Mouse (Mus musculus) liver, embryonic 13.5 days (tissue): ENCODE measurements around the gene Amd1. TPM values are rescaled to one million over a fixed set of nuclear protein-coding genes. Genes with fewer than 3 reads are reported as not detected.
"Not testable (repeated sequence)": the region's sequence is repeated elsewhere in the genome, so short reads cannot be mapped to it uniquely, and the experiment has no call there.

Experiments used
- ATAC-seq: fragments of 200-750 bp; cut with Nextera tagmentation; 2 replicates; pipeline ENCODE4 v1.8.0; 2017; ENCODE audit warnings: low read depth, mild to moderate bottlenecking, moderate number of reproducible peaks, moderate library complexity
- DNase-seq: peaks from one replicate; pipeline ENCODE4 v3.0.0; 2022
- H3K27ac ChIP-seq: fragments of 300-500 bp; sonication (generic); 2 replicates; pipeline ENCODE4 v1.5.1; 2015; ENCODE audit warnings: moderate library complexity, mild to moderate bottlenecking, inconsistent platforms
- H3K27me3 ChIP-seq: fragments of 300-500 bp; sonication (generic); 2 replicates; pipeline ENCODE4 v1.6.1; 2015; ENCODE audit warnings: mild to moderate bottlenecking, inconsistent platforms
- H3K36me3 ChIP-seq: fragments of 300-500 bp; sonication (generic); 2 replicates; pipeline ENCODE4 v1.6.1; 2015; ENCODE audit warnings: mild to moderate bottlenecking, inconsistent platforms
- H3K4me1 ChIP-seq: fragments of 300-500 bp; sonication (generic); replicated peaks from 2 replicates; pipeline ENCODE4 v1.6.1; 2015; ENCODE audit warnings: inconsistent platforms
- H3K4me2 ChIP-seq: fragments of 300-500 bp; sonication (generic); 2 replicates; pipeline ENCODE4 v1.6.1; 2015; ENCODE audit warnings: inconsistent platforms, mild to moderate bottlenecking, moderate library complexity
- H3K4me3 ChIP-seq: fragments of 300-500 bp; sonication (generic); replicated peaks from 2 replicates; pipeline ENCODE4 v1.5.1; 2015; ENCODE audit warnings: mild to moderate bottlenecking, inconsistent platforms
- H3K9ac ChIP-seq: fragments of 300-500 bp; sonication (generic); 2 replicates; pipeline ENCODE4 v1.6.1; 2015; ENCODE audit warnings: mild to moderate bottlenecking, inconsistent platforms
- H3K9me3 ChIP-seq: fragments of 300-500 bp; sonication (generic); replicated peaks from 2 replicates; pipeline ENCODE4 v1.6.1; 2016; ENCODE audit warnings: inconsistent platforms
- WGBS: fragments of 180-500 bp; shearing (Covaris S2); methylation state at CpG from one replicate; pipeline ENCODE4 v1.1.7; 2015; ENCODE audit not compliant: insufficient replicate concordance; 5-methylcytosine and 5-hydroxymethylcytosine counted together
- polyA plus RNA-seq: library from polyadenylated mRNA; unstranded; fragments of >200 nt; fragmentation: Nextera tagmentation; extraction: Ambion mirVana; gene quantifications from 2 replicates; pipeline ENCODE4 v1.2.1, GENCODE M21; 2015

The Amd1 gene
- polyA plus RNA-seq, 1 experiment from 2014 or later, result 58.0 TPM

DNA sequence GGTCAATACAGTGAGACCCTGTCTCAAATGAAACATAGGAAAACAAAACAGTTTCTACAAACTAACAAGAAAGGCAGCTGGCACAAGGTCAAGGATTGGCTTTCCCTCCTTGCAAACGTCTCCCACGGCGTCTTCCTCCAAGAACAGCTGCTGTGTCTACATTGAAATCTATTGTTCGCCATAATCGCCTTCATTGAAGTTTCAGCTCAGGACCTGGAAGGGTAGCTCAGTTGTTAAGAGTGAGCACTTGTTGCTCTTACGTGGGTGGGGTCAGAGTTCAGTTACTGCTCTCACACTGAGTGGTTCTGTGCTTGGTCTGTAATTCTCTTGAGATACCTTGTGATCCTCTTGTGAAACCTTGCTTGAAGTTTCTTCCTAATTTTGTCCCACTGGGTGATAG lies 30.9 kb upstream of the Amd1 start:
- no peak overlapping the region for H3K9ac ChIP-seq
- H3K27ac ChIP-seq, result no peak overlapping the region
- no peak overlapping the region for H3K4me2 ChIP-seq
- no peaks in the 10 kb centered on the region for H3K9me3 ChIP-seq
- no peak overlapping the region for H3K4me3 ChIP-seq
- ATAC-seq, result no peak
- peaks cover 15% of the 10 kb centered on the region for H3K4me1 ChIP-seq
- no peak for DNase-seq
- no peaks in the 10 kb centered on the region for H3K27me3 ChIP-seq
- H3K36me3 ChIP-seq, result no peaks in the 10 kb centered on the region
- WGBS, result 80% methylated on average over 6 of the region's 6 CpGs

DNA sequence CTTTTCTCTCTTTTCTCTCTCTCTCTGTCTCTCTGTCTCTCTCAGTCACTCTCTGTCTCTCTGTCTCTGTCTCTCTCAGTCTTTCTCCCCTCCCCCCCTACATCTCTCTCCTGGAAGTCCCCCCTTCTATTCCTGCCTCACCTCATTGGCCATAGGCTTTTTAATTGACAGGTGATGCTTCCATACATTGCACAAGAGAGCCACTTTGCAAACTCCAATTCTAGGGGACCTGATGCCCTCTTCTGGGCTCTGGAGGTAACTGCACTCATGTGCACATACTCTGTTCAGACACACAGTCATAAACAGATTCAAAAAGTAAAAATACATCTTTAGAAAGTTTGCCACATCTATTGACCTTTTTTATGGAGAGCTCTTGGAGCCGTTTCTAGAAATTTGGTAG lies 28.3 kb upstream of the Amd1 start:
- Histone ChIP-seq H3K4me2 (no peak overlapping the region), H3K4me1 (peaks cover 34% of the 10 kb centered on the region), H3K9me3 (no peaks in the 10 kb centered on the region), H3K4me3 (no peak overlapping the region), H3K27ac (no peak overlapping the region), H3K9ac (no peak overlapping the region), H3K27me3 (no peaks in the 10 kb centered on the region), H3K36me3 (no peaks in the 10 kb centered on the region)
- DNase-seq (no peak), ATAC-seq (no peak)
- WGBS, result 76% methylated on average over 1 of the region's 1 CpGs

DNA sequence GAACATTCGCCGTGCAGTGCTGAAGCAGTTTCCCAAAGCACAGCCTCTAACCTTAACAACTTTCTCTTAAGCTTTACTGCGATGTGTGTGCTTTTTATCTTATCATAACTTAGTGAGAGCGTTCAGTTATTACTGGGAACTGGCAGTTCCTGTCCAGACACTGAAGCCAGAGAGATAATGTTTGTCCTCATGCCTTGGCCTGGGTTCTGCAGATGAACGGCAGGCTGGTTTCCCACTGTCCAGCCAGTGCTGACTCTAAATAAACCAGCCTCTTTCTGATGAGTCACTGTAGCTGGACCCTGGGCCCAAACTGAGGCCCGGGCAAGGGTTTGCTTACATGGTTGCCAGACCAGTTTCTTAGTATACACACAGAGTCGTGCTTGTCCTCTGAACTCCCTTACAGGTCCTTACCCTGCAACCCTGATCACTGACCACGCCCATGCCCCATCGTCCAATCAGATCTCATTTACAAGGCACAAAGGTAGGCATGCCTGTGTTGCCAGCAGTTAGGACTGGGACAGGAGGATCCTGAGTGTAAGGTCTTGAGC lies 26.1 kb upstream of the Amd1 start:
- Histone ChIP-seq H3K4me3 (peak overlapping the region; percentile 5), H3K9ac (peak overlapping the region; percentile 22), H3K27me3 (no peaks in the 10 kb centered on the region), H3K36me3 (no peaks in the 10 kb centered on the region), H3K27ac (peak overlapping the region; percentile 94), H3K9me3 (no peaks in the 10 kb centered on the region), H3K4me2 (peak overlapping the region; percentile 49), H3K4me1 (peaks cover 34% of the 10 kb centered on the region)
- peak; percentile 81 for DNase-seq
- 14% methylated on average over 9 of the region's 9 CpGs for WGBS
- peak; percentile 95 for ATAC-seq

DNA sequence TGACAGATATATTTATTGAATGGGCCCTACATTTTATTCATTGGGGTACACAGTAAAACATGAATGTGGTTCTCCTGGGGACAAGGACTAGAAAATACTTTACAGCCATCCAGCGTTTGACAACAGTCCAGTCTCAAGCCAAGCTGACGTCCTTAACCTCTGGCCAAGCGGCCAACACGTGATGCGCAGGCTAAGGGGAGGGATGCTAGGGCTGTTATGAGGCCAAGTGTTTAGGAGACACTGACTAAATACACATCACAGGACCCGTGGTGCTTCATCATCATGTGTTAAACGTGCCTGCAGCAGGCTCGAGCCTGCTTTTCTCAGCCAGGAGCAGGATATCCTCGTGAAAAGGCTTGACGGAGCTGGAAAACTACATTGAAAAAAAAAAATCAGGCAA lies 18.3 kb upstream of the Amd1 start:
- Histone ChIP-seq H3K36me3 (no peaks in the 10 kb centered on the region), H3K9ac (no peak overlapping the region), H3K27me3 (no peaks in the 10 kb centered on the region), H3K4me1 (peaks cover 3% of the 10 kb centered on the region; the same call in 1 of the 2 replicates), H3K4me3 (no peak overlapping the region), H3K4me2 (no peak overlapping the region), H3K27ac (no peak overlapping the region), H3K9me3 (no peaks in the 10 kb centered on the region)
- ATAC-seq, result no peak
- DNase-seq, result no peak
- WGBS, result 81% methylated on average over 10 of the region's 10 CpGs

DNA sequence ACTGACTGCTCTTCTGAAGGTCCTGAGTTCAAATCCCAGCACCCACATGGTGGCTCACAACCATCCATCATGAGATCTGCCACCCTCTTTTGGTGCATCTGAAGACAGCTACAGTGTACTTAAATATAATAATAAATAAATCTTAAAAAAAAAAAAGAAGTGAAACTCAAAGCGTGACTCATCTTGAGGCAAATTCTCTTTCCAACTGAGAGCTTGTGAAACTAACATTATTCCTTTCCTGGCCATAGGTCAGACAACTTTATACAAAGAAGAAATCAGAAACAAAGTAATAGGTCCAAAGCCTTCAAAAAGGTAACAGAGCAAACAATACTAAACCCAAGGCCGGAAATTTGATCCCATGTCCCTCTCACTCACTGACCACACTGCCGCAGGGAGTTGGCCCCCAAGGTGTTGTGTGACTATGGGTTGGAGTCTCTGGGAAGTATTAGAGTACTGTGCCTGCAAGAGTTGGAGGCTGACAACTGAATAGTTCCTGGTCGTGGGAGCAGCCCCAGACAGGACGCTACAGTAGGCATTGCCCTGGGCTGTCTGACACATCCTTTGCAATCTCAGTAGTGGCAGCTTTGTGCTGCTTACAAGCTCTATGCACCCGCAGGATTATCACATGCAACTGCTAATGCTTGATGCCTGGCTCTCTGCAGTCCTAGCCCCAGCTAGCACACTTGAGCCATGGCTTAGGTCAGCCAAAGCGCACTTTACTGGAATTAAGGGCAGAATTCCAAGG lies 15.0 kb upstream of the Amd1 start:
- H3K9ac ChIP-seq, result no peak overlapping the region
- WGBS, result 59% methylated on average over 7 of the region's 7 CpGs

GRCm38 (mm10) chr10:40312781-40313180 lies 10.8 kb upstream of the Amd1 start:
- Histone ChIP-seq H3K9ac (no peak overlapping the region), H3K27me3 (no peaks in the 10 kb centered on the region), H3K9me3 (no peaks in the 10 kb centered on the region), H3K4me3 (no peak overlapping the region), H3K4me2 (no peak overlapping the region), H3K4me1 (peaks cover 20% of the 10 kb centered on the region), H3K27ac (no peak overlapping the region), H3K36me3 (no peaks in the 10 kb centered on the region)
- DNase-seq, result no peak
- 74% methylated on average over 4 of the region's 4 CpGs for whole genome bisulfite sequencing
- no peak for ATAC-seq

More for the DNA sequence above, 15.0 kb upstream of the Amd1 start:
- DNase-seq, result no peak
- Histone ChIP-seq H3K27me3 (no peaks in the 10 kb centered on the region), H3K4me2 (no peak overlapping the region), H3K4me1 (peaks cover 3% of the 10 kb centered on the region; the same call in 1 of the 2 replicates), H3K4me3 (no peak overlapping the region), H3K36me3 (no peaks in the 10 kb centered on the region), H3K9me3 (no peaks in the 10 kb centered on the region), H3K27ac (no peak overlapping the region)
- no peak for ATAC-seq

DNA sequence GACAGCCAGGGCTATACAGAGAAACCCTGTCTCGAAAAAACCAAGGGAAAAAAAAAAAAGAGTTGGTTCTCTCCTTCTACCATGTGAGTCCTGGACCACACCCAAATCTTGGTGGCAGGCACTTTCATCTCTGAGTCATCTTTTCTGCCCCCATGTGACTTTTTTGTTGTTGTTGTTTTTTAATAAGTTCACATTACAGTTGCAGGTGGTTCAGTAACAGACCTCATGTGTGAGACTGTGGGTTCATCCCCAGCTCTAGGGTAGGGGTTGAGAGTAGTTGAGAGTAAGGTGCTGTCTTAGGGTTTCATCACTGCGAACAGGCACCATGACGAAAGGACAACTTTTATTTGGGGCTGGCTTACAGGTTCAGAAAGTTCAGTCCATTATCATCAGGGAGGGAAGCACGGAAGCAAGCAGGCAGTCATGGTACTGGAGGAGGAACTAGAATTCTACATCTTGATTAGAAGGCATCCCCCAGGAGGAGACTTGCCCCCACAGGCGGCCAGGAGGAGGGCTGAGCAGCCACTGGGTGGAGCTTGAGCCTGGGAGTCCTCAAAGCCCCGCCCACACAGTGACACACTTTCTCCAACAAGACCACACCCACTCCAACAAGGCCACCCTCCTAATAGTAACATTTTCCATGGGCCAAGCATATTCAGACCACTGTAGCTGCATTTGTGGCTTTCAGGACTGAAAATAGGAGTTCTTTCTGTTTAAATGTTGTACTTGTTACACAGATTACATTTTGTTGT lies 8.1 kb upstream of the Amd1 start:
- Histone ChIP-seq H3K9me3 (peaks cover 4% of the 10 kb centered on the region; the same call in 1 of the 2 replicates), H3K36me3 (no peaks in the 10 kb centered on the region), H3K27me3 (no peaks in the 10 kb centered on the region), H3K4me1 (peaks cover 17% of the 10 kb centered on the region), H3K4me3 (peak overlapping the region; percentile 34), H3K9ac (peak overlapping the region; percentile 30; the same call in 1 of the 2 replicates), H3K4me2 (peak overlapping the region; percentile 57), H3K27ac (peak overlapping the region; percentile 63)
- DNase-seq, result peak; percentile 90
- peak; percentile 89 for ATAC-seq
- WGBS, result 30% methylated on average over 6 of the region's 6 CpGs

GRCm38 (mm10) chr10:40307826-40308583 lies 6.0 kb upstream of the Amd1 start:
- H3K4me1 ChIP-seq, result peaks cover 21% of the 10 kb centered on the region
- DNase-seq (no peak), ATAC-seq (no peak)
- H3K36me3 ChIP-seq, result no peaks in the 10 kb centered on the region
- no peak overlapping the region for H3K4me2 ChIP-seq
- H3K9ac ChIP-seq, result no peak overlapping the region
- no peak overlapping the region for H3K27ac ChIP-seq
- H3K4me3 ChIP-seq, result no peak overlapping the region
- WGBS, result 63% methylated on average over 4 of the region's 4 CpGs
- peaks cover 4% of the 10 kb centered on the region; the same call in 1 of the 2 replicates for H3K9me3 ChIP-seq
- H3K27me3 ChIP-seq, result no peaks in the 10 kb centered on the region

- H3K36me3 ChIP-seq, result no peaks in the 10 kb centered on the region
- no peak overlapping the region for H3K4me3 ChIP-seq
- no peak overlapping the region for H3K4me2 ChIP-seq
- H3K4me1 ChIP-seq, result peaks cover 21% of the 10 kb centered on the region
- no peak overlapping the region for H3K9ac ChIP-seq
- 81% methylated on average over 1 of the region's 1 CpGs for WGBS
- DNase-seq, result no peak
- no peak overlapping the region for H3K27ac ChIP-seq
- ATAC-seq, result no peak
- H3K27me3 ChIP-seq, result no peaks in the 10 kb centered on the region
- H3K9me3 ChIP-seq, result peaks cover 4% of the 10 kb centered on the region; the same call in 1 of the 2 replicates
These were observed 4.0 kb upstream of the Amd1 start for GRCm38 (mm10) chr10:40305989-40306388.

- H3K4me1 ChIP-seq, result peaks cover 45% of the 10 kb centered on the region
- H3K36me3 ChIP-seq, H3K27me3 ChIP-seq, H3K9me3 ChIP-seq: not testable (repeated sequence)
- peak; percentile 57 for DNase-seq
- peak overlapping the region; percentile 86 for H3K4me2 ChIP-seq
- WGBS, result under 1% methylated on average over 70 of the region's 91 CpGs
- peak overlapping the region; percentile 90 for H3K4me3 ChIP-seq
- H3K27ac ChIP-seq, result peak overlapping the region; percentile 93
- ATAC-seq, result peak; percentile 45
- H3K9ac ChIP-seq, result peak overlapping the region; percentile 98
These were observed 558 bp downstream of the Amd1 start for GRCm38 (mm10) chr10:40301181-40302075.
